Mouse (Mus musculus) gastrocnemius, postnatal 4 days (tissue): Measurements from ENCODE around the gene Aida. TPM values are rescaled to one million over a fixed set of nuclear protein-coding genes. Genes with fewer than 3 reads are reported as not detected.
A peak's percentile ranks its signal among the peaks of the same experiment; 100 is the strongest.
"Not testable (repeated sequence)": the region's sequence is repeated elsewhere in the genome, so short reads cannot be mapped to it uniquely, and the experiment has no call there.

Source experiments
- DNase-seq, 2 experiments: peaks; one replicate each; pipeline ENCODE4 v3.0.0; 2021 to 2022; ENCODE audit warnings: low spot score in 2 of 2, mixed read lengths in 2 of 2
- total RNA-seq, 2 experiments: library from RNA; stranded (reverse); gene quantifications; 2 replicates each; pipeline ENCODE4 v1.2.3; 2021

Aida gene
- total RNA-seq, 2 experiments from 2014 or later: 58.3 to 65.7 TPM

DNA sequence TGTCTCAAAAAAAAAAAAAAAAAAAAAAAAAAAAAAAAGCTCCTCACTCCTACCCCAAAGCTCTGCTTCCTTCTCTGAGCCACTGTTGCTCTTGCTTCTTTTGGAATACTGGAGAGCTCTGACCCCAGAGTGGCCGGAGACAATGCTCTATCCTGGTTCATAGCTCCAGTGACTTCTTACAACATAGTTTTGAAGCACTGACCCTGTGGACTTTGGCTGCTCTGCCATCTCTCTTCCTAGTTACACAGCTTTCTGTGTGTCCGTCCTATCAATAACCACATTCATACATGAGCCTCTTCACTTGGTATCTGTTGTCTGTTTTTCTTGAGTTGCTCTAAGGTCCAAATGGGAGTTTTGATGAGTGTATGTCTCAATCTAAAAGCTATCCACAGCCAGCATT, 15.7 kb downstream of the Aida start:
- no peak for DNase-seq

DNA sequence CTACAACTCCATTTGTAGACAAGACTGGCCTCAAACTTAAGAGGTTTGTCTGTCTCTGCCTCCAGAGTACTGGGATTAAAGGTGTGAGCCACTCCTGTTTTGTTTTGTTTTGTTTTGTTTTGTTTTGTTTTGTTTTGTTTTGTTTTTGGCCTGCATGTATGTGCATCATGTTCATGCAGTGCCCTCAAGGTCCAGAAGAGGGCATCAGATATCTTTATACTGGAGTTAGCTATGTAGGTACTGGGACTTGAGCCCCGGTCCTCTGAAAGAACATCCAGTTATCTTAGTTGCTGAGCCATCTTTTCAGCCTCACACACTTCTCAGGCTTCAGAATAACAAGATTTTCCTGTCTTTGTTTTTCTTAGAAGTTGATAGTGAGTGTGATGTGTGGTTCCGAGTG, 19.4 kb downstream of the Aida start:
- no peak for DNase-seq

- no peak for DNase-seq
These were observed 24.3 kb downstream of the Aida start for GRCm38 (mm10) chr1:183320708-183321107.

DNA sequence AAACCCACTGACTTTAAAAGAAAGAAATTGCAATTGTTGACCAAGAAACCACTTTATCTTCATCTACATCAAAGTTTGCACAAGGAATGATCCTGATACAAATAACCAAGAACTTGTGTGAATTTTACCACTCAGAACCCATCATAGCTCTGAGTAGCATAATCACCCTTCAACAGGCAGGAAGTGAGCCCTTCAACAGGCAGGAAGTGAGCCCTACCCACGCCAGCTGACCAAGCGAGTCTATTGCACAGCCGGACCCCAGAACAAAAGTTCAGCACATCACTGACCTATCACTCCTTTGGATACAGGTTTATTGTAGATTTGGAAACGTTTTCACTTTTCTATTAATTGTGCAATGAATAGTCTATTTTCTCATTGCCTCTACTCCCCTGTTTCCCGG, 26.1 kb downstream of the Aida start:
- DNase-seq: not testable (repeated sequence)

DNA sequence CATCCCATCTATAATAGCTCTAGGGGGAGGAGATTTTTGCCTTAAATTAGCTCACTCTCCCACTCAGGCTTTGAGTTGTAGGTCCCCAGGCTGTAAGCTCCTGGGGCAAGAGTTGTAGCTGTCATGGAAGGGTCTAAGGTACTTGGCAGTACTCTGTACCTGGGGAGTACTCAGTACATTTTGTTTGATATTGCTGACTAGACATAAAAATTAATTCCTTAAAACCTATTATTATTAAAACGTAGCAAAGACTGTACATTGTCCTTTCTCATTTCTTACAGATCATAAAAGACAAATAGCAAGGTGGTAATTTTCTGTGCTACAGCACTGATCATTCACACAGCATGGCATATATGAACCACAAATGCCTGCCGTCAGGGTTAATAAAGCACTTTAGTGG, 27.5 kb downstream of the Aida start:
- no peak for DNase-seq

DNA sequence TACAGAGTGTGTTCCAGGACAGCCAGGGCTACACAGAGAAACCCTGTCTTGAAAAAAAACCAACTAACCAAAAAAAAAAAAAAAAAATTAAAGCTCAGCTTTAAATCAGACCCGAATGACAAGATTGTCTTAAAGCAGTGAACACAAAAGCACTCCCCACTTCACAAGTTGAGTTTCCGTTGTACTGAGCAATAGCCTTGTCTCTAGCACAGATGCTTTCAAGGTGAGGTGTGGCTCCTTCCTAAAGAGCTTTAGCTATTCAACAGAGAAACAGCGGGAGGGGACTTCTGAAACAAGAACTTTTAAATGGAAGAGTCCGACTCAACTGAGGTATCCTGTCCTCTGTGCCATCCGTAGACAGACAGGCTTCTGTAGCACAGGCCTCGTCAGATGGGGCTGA, 28.0 kb downstream of the Aida start:
- no peak for DNase-seq

- no peak for DNase-seq
These were observed 30.8 kb downstream of the Aida start for GRCm38 (mm10) chr1:183327171-183327570.

DNA sequence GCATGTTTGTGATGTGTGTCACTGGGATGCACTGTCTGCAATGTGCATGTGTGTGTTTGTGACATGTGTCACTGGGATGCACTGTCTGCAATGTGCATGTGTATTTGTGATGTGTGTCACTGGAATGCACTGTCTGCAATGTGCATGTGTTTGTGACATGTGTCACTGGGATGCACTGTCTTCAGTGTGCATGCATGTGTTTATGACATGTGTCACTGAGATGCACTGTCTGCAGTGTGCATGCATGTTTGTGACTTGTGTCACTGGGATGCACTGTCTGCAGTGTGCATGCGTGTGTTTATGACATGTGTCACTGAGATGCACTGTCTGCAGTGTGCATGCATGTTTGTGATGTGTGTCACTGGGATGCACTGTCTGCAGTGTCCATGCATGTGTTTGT, 46.5 kb downstream of the Aida start:
- not testable (repeated sequence) for DNase-seq

DNA sequence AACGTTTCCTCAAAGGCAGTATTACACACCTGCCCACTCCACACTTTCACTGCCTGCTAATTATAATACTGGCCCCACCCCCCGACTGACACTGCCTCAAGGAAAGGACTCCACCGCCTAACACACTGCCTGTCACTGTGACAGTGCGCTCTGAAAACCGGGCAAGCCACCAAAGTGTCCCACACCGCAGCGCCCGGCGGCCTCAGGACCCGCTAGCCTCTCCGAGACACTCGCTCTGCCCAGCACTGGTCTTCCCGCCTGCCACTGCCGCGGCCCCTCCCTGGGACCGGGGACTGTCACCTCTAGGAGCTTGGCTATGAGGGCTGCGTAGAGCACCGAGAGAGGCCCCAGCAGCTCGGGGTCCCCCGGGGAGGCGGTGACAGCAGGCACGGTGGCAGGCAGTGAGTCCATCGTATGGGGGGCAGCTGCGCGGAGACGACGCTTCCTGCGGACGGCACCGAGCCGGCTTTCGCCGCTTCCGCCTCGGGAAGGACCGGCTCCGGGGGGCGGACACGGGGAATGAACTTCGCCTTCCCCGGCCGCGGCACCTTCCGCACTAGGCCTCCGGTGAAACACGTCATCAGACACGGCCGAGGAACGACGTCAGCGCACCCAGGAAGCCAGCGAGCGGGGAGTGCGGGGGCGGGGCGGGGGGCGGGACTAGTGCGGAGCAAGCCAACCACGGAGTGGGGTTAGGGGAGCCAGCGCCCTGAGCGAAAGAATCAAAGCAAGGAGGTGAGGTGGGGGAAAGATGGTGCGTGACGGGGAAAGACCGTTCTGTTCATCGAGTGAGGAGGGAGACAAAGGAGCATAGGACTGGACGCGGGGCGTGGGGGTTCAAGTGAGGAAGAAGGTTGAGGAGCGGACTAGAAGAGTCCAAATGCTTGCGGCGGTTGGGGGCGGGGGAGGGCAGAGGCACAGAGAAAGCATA, 48.8 kb downstream of the Aida start:
- DNase-seq: peak; percentile 63 to 88

DNA sequence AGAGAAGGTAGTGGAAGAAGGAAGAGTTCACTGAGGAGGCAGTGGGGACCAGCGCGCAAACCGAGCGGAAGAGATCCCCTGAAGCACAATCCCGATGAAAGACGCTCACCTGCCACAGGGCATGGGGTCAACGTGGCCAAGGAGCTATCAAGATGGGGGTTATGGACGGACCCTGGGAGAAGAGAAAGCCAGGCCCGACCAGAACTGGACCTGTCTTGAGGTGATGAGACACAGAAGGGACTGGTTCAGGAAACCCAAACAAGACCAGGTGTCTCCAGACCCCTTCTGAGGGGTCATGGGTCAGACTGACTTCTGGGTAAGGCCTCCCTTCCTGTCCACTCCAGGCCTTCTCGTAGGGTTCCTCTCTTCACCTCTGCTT, 49.4 kb downstream of the Aida start:
- DNase-seq: no peak

DNA sequence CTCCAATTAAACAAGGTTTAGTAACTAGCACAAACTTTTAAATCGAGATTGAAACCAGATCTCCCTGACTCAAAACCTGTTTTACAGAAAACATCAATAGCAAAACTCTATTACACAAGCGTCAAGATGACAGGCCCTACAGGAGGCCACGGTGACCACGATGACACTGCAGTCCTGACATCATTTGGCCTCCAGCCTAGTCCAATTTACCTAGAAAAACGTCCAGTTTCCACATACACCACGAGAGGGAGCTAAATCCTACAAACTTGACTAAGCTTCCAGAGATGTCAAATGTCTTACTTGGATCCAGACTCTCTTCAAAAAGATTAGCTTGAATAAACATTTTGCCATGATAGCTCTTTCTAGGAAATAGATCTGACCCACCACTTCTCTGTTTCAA, 53.5 kb downstream of the Aida start:
- peak; percentile 27 to 50 for DNase-seq

DNA sequence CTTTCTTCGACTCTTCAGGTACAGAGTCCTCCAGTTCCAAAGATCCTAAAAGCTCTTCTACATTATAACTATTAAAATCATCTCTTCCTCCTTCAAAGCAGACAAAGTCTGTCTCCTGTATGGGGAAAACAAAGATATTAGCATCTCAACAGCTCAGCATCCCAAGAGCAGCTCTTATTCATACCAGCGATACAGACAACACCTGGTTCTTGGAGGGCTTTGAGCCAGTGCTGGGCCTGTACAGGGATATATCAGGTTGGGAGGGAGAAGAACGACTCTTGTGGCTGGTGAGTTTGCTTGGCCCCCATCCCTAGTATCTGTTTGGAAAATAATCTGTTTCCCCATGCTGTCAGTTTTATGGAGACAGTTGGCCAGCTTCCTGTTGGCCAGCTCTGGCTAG, 62.5 kb downstream of the Aida start:
- no peak for DNase-seq

DNA sequence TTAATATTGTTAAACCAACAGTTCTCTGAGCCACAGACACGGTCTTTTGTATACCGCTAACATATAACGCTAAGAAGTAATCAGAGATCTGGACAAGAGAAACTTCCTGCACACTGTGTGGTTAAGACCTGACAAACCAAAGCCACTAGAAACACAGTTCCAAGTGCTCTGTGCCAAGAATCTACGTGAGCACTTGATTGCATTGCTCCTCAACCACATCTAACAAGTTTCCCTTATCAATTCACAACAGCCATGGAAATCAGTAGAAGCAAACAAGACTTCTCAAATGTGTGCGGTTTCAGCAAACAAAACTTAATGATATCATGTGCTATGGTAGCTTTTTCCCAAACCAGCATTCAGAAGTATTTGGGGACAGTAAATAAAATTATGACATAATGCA, 65.9 kb downstream of the Aida start:
- no peak for DNase-seq

DNA sequence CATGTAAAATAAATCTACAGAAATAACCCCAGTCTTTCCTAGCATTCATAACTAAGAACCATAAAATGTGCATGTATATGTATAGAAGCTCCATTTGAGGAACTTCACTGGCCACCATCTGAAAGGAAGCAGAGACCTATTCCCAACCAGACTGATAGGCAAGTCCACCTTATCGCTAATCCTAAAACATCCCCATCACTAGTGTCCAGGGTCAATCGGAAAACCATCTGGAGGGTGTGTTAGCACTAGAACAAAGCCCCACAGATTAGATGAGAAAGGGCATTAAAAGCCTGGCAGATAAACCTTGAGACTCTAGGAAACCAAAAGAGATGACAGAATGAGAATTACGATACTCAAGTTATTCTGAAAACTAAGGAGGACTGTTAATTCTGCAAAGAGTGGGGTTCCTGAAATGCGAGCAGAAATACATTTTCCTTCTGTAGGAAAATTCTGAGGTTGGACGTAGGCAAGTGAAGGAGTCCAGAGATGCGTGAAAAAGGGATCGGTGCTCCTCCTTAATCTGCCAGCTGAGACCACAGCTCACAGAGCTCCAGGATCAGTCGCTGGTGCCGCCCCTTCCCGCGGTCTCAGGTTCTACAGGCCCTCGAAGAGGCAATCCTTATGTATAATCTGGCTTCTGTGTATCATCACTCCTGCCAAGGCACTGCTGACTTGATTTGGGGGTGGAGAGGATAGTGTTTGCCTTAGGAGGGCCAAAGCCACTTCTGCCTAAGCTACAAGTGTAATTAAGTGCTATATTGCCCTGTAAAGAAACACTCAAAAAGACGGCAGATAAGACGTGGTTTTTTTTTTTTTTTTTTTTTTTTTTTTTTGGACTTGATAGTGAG, 66.6 kb downstream of the Aida start:
- no peak for DNase-seq

DNA sequence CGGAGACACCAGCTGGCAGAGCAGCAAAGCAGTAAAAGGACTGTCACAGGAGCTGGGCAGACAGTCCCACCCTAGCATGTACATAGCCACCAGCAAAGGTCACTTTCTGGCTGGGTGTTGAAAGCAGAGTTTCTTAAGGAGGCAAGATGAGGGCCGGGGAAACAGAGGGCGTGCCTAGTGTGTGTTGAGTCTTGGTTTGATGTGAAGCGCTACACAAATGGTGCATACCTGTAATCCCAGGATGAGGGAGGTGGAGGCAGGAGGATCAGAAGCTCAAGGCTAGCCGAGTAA, 67.1 kb downstream of the Aida start:
- no peak for DNase-seq

DNA sequence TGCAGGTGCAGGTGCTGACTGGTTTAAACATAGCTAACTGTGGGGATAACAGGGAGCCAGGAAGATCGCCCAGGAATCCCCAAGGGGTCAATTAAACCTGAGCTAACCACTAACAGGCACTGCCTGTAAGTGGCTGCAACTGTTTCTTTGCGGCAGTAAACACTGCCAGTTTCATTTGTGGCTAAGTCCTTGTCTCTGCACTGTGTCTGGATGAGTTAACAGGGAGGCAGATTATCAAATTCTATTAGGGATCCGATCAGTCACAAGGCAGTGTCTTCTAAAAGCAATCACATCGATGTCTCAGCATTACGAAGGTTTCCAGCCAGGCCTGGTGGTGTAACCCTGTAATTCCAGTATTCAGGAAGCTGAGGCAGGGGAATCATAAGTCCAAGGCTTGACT, 70.0 kb downstream of the Aida start:
- no peak for DNase-seq

- DNase-seq: peak in 1 of 2 experiments; percentile 23
These were observed 72.4 kb downstream of the Aida start for GRCm38 (mm10) chr1:183368601-183369400.

GRCm38 (mm10) chr1:183369427-183370014, 73.1 kb downstream of the Aida start, which contains the start of gene Mia3:
Gene Mia3, minus strand, starts transcription at chr1:183369553.
- DNase-seq: peak; percentile 93 to 94

DNA sequence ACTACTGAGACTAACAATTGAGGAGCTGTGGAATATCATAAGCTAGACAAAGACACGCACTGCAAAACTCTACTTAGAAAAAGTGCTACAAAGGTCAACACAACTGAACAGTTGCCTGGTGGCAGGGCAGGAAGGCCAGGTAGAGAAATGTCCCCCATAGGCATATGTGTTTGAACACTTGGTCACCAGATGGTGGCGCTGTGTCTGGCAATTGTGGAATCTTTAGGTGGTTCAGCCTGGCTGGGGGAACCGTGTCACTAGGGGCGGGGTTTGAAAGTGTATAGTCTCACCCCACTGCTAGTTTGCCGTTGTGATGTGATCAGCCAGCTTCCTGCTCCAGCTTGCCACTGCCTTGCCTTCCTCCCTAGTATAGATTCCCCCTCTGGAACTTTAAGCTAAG, 78.3 kb downstream of the Aida start:
- DNase-seq: no peak
